Mouse (Mus musculus): ENCODE data around the gene Bmp3. TPM values are rescaled to one million over a fixed set of nuclear protein-coding genes. Genes with fewer than 3 reads are reported as not detected.

Bmp3 gene
- 0.09 and 0.12 TPM in 2 replicates for polyA plus RNA-seq (2014; fragmentation: Nextera tagmentation; extraction: Ambion mirVana)

DNA sequence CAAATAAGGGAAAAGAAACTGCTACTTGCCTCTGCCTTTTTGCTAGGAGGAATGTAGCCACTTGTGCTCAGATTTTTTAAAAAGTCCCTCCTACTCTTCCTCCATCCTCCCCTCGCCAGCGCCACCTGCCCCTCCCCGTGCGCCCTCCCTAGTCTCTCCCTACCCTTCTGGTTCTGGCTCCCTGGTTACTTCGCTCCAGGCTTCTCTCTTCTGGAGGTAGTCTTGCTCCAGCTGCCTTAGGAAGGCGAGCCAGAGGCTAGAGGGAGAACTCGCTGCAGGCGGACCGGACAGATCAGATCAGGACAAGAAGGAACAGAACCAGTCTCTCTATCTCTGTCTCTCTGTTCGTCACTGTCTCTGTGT lies at the start of gene Bmp3:
Gene Bmp3, plus strand, starts transcription at position 152 of the 363 bp plus-strand sequence.
- Histone ChIP-seq H3K9ac (ENCODE audit: low read depth, low read length) (no peak within 1 kb of the TSS), H3K4me3 (ENCODE audit: low read depth, low read length) (peak within 1 kb of the TSS; percentile 43), H3K9me3 (ENCODE audit: control insufficient read depth, low read length) (no peaks in the 10 kb centered on the region), H3K4me2 (peak within 1 kb of the TSS; percentile 76), H3K27me3 (replicated peaks; ENCODE audit: control insufficient read depth, insufficient read depth, low read length) (peaks cover 44% of the 10 kb centered on the region), H3K4me1 (replicated peaks; ENCODE audit: control insufficient read depth, insufficient read depth, low read length) (no peaks in the 10 kb centered on the region), H3K27ac (ENCODE audit: low read depth, low read length) (no peak within 1 kb of the TSS), H3K36me3 (ENCODE audit: control insufficient read depth, insufficient read depth, low read length) (no peaks in the 10 kb centered on the region)
- ATAC-seq (replicated peaks; ENCODE audit: low FRiP score) (no peak), DNase-seq (ENCODE audit: low spot score) (no peak)
- 13% methylated on average over 10 of the region's 10 CpGs for WGBS

DNA sequence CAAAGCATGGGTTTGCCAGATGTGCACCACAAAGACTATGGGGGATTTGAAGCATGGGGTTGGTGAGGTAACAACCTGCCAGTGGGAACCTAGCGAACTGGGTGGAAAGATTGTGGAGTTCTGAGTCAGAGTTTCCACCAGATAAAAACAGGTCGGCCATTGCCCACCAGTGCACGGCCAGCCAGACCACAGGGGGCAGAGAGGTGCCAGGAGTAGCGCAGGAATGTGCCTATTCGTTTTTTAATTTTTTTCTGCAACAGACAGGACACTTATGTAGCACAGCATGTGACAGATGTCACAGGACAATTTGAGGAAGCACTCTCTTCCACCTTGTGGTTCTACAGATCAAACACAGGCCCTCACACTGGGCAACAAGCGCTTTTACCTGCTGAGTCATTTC lies 49.5 kb upstream of the Bmp3 start:
- Histone ChIP-seq H3K36me3 (ENCODE audit: control insufficient read depth, insufficient read depth, low read length) (no peaks in the 10 kb centered on the region), H3K27me3 (replicated peaks; ENCODE audit: control insufficient read depth, insufficient read depth, low read length) (no peaks in the 10 kb centered on the region), H3K4me1 (replicated peaks; ENCODE audit: control insufficient read depth, insufficient read depth, low read length) (no peaks in the 10 kb centered on the region), H3K4me3 (ENCODE audit: low read depth, low read length) (no peak overlapping the region), H3K9ac (ENCODE audit: low read depth, low read length) (no peak overlapping the region), H3K27ac (ENCODE audit: low read depth, low read length) (no peak overlapping the region), H3K4me2 (no peak overlapping the region), H3K9me3 (ENCODE audit: control insufficient read depth, low read length) (no peaks in the 10 kb centered on the region)
- ATAC-seq (replicated peaks; ENCODE audit: low FRiP score) (no peak), DNase-seq (ENCODE audit: low spot score) (no peak)
- WGBS, result 71% methylated on average over 6 of the region's 6 CpGs

DNA sequence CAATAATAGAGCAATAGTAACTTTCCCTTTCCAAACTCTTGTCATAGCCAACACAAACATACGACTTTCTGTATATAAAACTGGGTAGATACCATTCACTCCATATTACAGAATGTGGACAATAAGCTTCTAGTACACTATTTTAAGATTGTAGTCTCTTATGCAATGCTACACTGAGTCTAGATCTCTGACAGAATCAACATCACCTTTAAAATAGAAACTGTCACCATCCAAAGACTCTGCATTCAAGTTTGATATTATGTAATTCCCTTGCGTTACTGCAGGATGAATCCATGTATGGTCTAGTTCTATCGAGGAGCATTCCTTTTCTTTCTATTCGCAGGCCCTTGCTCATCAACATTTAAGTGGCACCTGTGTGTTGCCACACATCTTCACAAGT lies 47.7 kb upstream of the Bmp3 start:
- H3K27ac ChIP-seq (ENCODE audit: low read depth, low read length), result no peak overlapping the region
- no peak overlapping the region for H3K4me3 ChIP-seq (ENCODE audit: low read depth, low read length)
- no peaks in the 10 kb centered on the region for H3K36me3 ChIP-seq (ENCODE audit: control insufficient read depth, insufficient read depth, low read length)
- no peaks in the 10 kb centered on the region for H3K4me1 ChIP-seq (replicated peaks; ENCODE audit: control insufficient read depth, insufficient read depth, low read length)
- H3K4me2 ChIP-seq, result no peak overlapping the region
- H3K9ac ChIP-seq (ENCODE audit: low read depth, low read length), result no peak overlapping the region
- H3K9me3 ChIP-seq (ENCODE audit: control insufficient read depth, low read length), result no peaks in the 10 kb centered on the region
- no peak for ATAC-seq (replicated peaks; ENCODE audit: low FRiP score)
- H3K27me3 ChIP-seq (replicated peaks; ENCODE audit: control insufficient read depth, insufficient read depth, low read length), result no peaks in the 10 kb centered on the region
- WGBS, result 86% methylated on average over 4 of the region's 4 CpGs
- DNase-seq (ENCODE audit: low spot score), result no peak

- DNase-seq (ENCODE audit: low spot score), result no peak
Observed at GRCm38 (mm10) chr5:98807022-98807421, 47.2 kb upstream of the Bmp3 start.

GRCm38 (mm10) chr5:98807953-98808352 lies 46.3 kb upstream of the Bmp3 start:
- DNase-seq (ENCODE audit: low spot score), result no peak
- no peaks in the 10 kb centered on the region for H3K27me3 ChIP-seq (replicated peaks; ENCODE audit: control insufficient read depth, insufficient read depth, low read length)
- no peak overlapping the region for H3K4me2 ChIP-seq
- H3K36me3 ChIP-seq (ENCODE audit: control insufficient read depth, insufficient read depth, low read length), result no peaks in the 10 kb centered on the region
- no peaks in the 10 kb centered on the region for H3K9me3 ChIP-seq (ENCODE audit: control insufficient read depth, low read length)
- H3K27ac ChIP-seq (ENCODE audit: low read depth, low read length), result no peak overlapping the region
- no peak overlapping the region for H3K4me3 ChIP-seq (ENCODE audit: low read depth, low read length)
- H3K9ac ChIP-seq (ENCODE audit: low read depth, low read length), result no peak overlapping the region
- no peaks in the 10 kb centered on the region for H3K4me1 ChIP-seq (replicated peaks; ENCODE audit: control insufficient read depth, insufficient read depth, low read length)
- no peak for ATAC-seq (replicated peaks; ENCODE audit: low FRiP score)
- whole genome bisulfite sequencing, result 66% methylated on average over 9 of the region's 9 CpGs

More at GRCm38 (mm10) chr5:98807022-98807421, 47.2 kb upstream of the Bmp3 start:
- Histone ChIP-seq H3K9ac (ENCODE audit: low read depth, low read length) (no peak overlapping the region), H3K4me2 (no peak overlapping the region), H3K27ac (ENCODE audit: low read depth, low read length) (no peak overlapping the region), H3K4me3 (ENCODE audit: low read depth, low read length) (no peak overlapping the region), H3K27me3 (replicated peaks; ENCODE audit: control insufficient read depth, insufficient read depth, low read length) (no peaks in the 10 kb centered on the region), H3K36me3 (ENCODE audit: control insufficient read depth, insufficient read depth, low read length) (no peaks in the 10 kb centered on the region), H3K4me1 (replicated peaks; ENCODE audit: control insufficient read depth, insufficient read depth, low read length) (no peaks in the 10 kb centered on the region), H3K9me3 (ENCODE audit: control insufficient read depth, low read length) (no peaks in the 10 kb centered on the region)
- ATAC-seq (replicated peaks; ENCODE audit: low FRiP score), result no peak
- WGBS, result 80% methylated on average over 7 of the region's 7 CpGs

DNA sequence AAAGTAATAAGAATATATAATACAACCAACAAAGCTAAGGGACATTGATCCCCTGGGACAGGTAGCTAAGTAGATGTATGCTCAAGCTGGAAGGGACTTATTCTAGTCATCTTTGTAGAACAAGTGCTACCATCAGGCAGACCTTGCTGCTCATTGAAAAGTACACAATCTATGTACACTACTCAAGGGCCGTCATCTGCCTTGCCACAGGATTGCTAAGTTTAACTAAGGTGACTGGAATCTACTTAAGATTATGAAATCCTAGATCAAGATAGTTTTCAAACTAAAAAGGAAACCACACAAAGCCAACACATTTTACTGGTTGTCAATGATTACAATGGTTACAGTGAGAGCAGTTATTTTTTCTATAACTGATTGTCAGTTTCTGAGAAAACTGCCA lies 41.8 kb upstream of the Bmp3 start:
- Histone ChIP-seq H3K27me3 (replicated peaks; ENCODE audit: control insufficient read depth, insufficient read depth, low read length) (no peaks in the 10 kb centered on the region), H3K36me3 (ENCODE audit: control insufficient read depth, insufficient read depth, low read length) (no peaks in the 10 kb centered on the region), H3K4me1 (replicated peaks; ENCODE audit: control insufficient read depth, insufficient read depth, low read length) (no peaks in the 10 kb centered on the region), H3K27ac (ENCODE audit: low read depth, low read length) (no peak overlapping the region), H3K9me3 (ENCODE audit: control insufficient read depth, low read length) (no peaks in the 10 kb centered on the region), H3K9ac (ENCODE audit: low read depth, low read length) (no peak overlapping the region), H3K4me2 (no peak overlapping the region), H3K4me3 (ENCODE audit: low read depth, low read length) (no peak overlapping the region)
- DNase-seq (ENCODE audit: low spot score) (no peak), ATAC-seq (replicated peaks; ENCODE audit: low FRiP score) (no peak)
- WGBS, result 82% methylated on average over 1 of the region's 1 CpGs

GRCm38 (mm10) chr5:98815269-98815668 lies 38.9 kb upstream of the Bmp3 start:
- Histone ChIP-seq H3K4me2 (no peak overlapping the region), H3K4me1 (replicated peaks; ENCODE audit: control insufficient read depth, insufficient read depth, low read length) (no peaks in the 10 kb centered on the region), H3K4me3 (ENCODE audit: low read depth, low read length) (no peak overlapping the region), H3K36me3 (ENCODE audit: control insufficient read depth, insufficient read depth, low read length) (no peaks in the 10 kb centered on the region), H3K9ac (ENCODE audit: low read depth, low read length) (no peak overlapping the region), H3K27ac (ENCODE audit: low read depth, low read length) (no peak overlapping the region), H3K27me3 (replicated peaks; ENCODE audit: control insufficient read depth, insufficient read depth, low read length) (no peaks in the 10 kb centered on the region), H3K9me3 (ENCODE audit: control insufficient read depth, low read length) (no peaks in the 10 kb centered on the region)
- DNase-seq (ENCODE audit: low spot score), result no peak
- 81% methylated on average over 1 of the region's 1 CpGs for WGBS
- no peak for ATAC-seq (replicated peaks; ENCODE audit: low FRiP score)

DNA sequence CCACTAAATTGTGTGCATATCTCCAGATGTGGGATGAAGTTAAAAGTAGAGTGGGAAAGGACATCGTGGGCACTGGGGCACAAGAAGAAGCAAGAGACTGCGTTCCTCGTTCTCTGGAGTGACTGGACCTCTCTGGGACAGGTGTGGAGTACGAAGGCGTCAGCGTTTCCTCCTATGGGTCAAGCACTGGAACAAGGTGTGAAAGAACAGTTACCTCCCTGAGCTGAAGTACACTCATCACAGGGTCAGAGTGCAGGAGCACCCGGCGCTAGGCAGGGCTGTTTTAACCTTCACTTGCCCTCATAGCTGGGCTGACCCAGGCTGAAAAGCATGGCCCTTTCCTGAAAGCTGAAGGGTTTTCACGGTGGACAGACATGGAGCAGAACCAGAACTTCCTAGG lies 20.5 kb upstream of the Bmp3 start:
- Histone ChIP-seq H3K36me3 (ENCODE audit: control insufficient read depth, insufficient read depth, low read length) (no peaks in the 10 kb centered on the region), H3K27ac (ENCODE audit: low read depth, low read length) (no peak overlapping the region), H3K27me3 (replicated peaks; ENCODE audit: control insufficient read depth, insufficient read depth, low read length) (no peaks in the 10 kb centered on the region), H3K9ac (ENCODE audit: low read depth, low read length) (no peak overlapping the region), H3K4me3 (ENCODE audit: low read depth, low read length) (no peak overlapping the region), H3K9me3 (ENCODE audit: control insufficient read depth, low read length) (no peaks in the 10 kb centered on the region), H3K4me1 (replicated peaks; ENCODE audit: control insufficient read depth, insufficient read depth, low read length) (no peaks in the 10 kb centered on the region), H3K4me2 (no peak overlapping the region)
- WGBS, result 78% methylated on average over 9 of the region's 9 CpGs
- ATAC-seq (replicated peaks; ENCODE audit: low FRiP score) (no peak), DNase-seq (ENCODE audit: low spot score) (no peak)

- ATAC-seq (replicated peaks; ENCODE audit: low FRiP score), result no peak
- Histone ChIP-seq H3K9ac (ENCODE audit: low read depth, low read length) (no peak overlapping the region), H3K4me2 (no peak overlapping the region), H3K27ac (ENCODE audit: low read depth, low read length) (no peak overlapping the region), H3K27me3 (replicated peaks; ENCODE audit: control insufficient read depth, insufficient read depth, low read length) (no peaks in the 10 kb centered on the region), H3K36me3 (ENCODE audit: control insufficient read depth, insufficient read depth, low read length) (no peaks in the 10 kb centered on the region), H3K9me3 (ENCODE audit: control insufficient read depth, low read length) (no peaks in the 10 kb centered on the region), H3K4me3 (ENCODE audit: low read depth, low read length) (no peak overlapping the region), H3K4me1 (replicated peaks; ENCODE audit: control insufficient read depth, insufficient read depth, low read length) (no peaks in the 10 kb centered on the region)
- no peak for DNase-seq (ENCODE audit: low spot score)
- WGBS, result 89% methylated on average over 6 of the region's 6 CpGs
Observed at GRCm38 (mm10) chr5:98834300-98834699, 19.9 kb upstream of the Bmp3 start.
